ENCODE assay signal across 27 mouse cellular contexts in the genomic region with DNA sequence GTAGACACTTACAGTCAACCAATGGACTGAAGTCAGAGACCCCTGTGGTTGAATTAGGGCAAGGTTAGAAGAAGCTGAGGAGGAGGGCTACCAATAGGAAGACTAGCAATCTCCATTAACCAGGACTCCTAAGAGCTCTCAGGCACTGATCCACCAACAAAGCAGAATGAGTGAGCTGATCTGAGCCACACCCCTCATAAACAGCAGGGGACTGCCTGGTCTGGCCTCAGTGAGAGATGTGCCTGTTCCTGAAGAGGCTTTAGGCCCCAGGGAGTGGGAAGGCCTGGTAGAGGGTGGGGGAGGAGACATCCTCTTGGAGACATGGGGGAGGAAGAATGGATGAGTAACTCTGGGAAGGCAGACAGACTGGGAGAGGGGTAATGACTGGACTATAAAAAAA.
A peak's percentile ranks its signal among the peaks of the same experiment; 100 is the strongest.
DNase-seq lines count a peak whose midpoint lies in the region; ATAC-seq and TF ChIP-seq lines count a peak whose summit lies in the region.
"Had no signal": no experiment of that assay in that cellular context is flagged by ENCODE, and none has a peak within 500 bp of the region (broad histone marks: within the 10 kb centered on the region; RNA-seq: fewer than 3 reads in every experiment).

No protein-coding gene starts in this region.

- no peak overlapping the region for H3K9ac ChIP-seq in ES-Bruce4 (ENCODE audit: low read depth, poor library complexity, severe bottlenecking)
- no peak overlapping the region for H3K9ac ChIP-seq in forebrain, embryonic 12.5 days
- H3K9ac ChIP-seq: embryonic facial prominence, embryonic 12.5 days; embryonic facial prominence, embryonic 15.5 days; forebrain, postnatal 0 days; hindbrain, embryonic 15.5 days had no signal

- no peak for ATAC-seq in forebrain, embryonic 12.5 days (ENCODE audit: low FRiP score)
- ATAC-seq: forebrain, embryonic 14.5 days; forebrain, postnatal 0 days; intestine, postnatal 0 days; Patski had no signal

- no peak overlapping the region for H3K27ac ChIP-seq in ES-Bruce4 (ENCODE audit: insufficient read depth, low read length)
- H3K27ac ChIP-seq in forebrain, embryonic 12.5 days = no peak overlapping the region
- H3K27ac ChIP-seq: embryonic facial prominence, embryonic 12.5 days; embryonic facial prominence, embryonic 15.5 days; gastrocnemius, adult 2 months; hindbrain, embryonic 10.5 days; hindbrain, embryonic 15.5 days had no signal

- intact Hi-C loops in heart, postnatal 10 days (cut with DNase I) = no loop called here

- H3K9me3 ChIP-seq in ES-Bruce4 (replicated peaks; ENCODE audit: control insufficient read depth, insufficient read depth, low read length, poor library complexity, severe bottlenecking) = no peaks in the 10 kb centered on the region
- no peaks in the 10 kb centered on the region for H3K9me3 ChIP-seq in forebrain, embryonic 12.5 days
- H3K9me3 ChIP-seq: embryonic facial prominence, embryonic 12.5 days; embryonic facial prominence, embryonic 15.5 days; hindbrain, embryonic 10.5 days; hindbrain, embryonic 15.5 days had no signal

- TF ChIP-seq EP300 in ES-Bruce4 (IDR thresholded peaks at IDR 0.05; ENCODE audit: insufficient read depth, low read depth, low read length) = 0 out of 2 replicates have a peak, but pooled peaks have one; percentile 9

- TF ChIP-seq CTCF in ES-Bruce4 (IDR thresholded peaks at IDR 0.05; ENCODE audit: low read depth, low read length) = no peak

- TF ChIP-seq POLR2A in ES-Bruce4 (IDR thresholded peaks at IDR 0.05; ENCODE audit: insufficient read depth, low read length) = no peak

- no peaks in the 10 kb centered on the region for H3K4me1 ChIP-seq in ES-Bruce4 (ENCODE audit: control insufficient read depth, insufficient read depth, low read length)
- no peaks in the 10 kb centered on the region for H3K4me1 ChIP-seq in forebrain, embryonic 12.5 days
- H3K4me1 ChIP-seq: embryonic facial prominence, embryonic 12.5 days; embryonic facial prominence, embryonic 15.5 days; hindbrain, embryonic 10.5 days; hindbrain, embryonic 15.5 days had no signal

- H3K36me3 ChIP-seq in ES-Bruce4 (ENCODE audit: control insufficient read depth, insufficient read depth, low read length, poor library complexity, severe bottlenecking) = no peaks in the 10 kb centered on the region
- no peaks in the 10 kb centered on the region for H3K36me3 ChIP-seq in forebrain, embryonic 12.5 days (replicated peaks)
- H3K36me3 ChIP-seq: embryonic facial prominence, embryonic 12.5 days; embryonic facial prominence, embryonic 15.5 days; hindbrain, embryonic 10.5 days; hindbrain, embryonic 15.5 days had no signal

- H3K27me3 ChIP-seq in ES-Bruce4 (ENCODE audit: control insufficient read depth, insufficient read depth, low read length, poor library complexity, severe bottlenecking) = no peaks in the 10 kb centered on the region
- H3K27me3 ChIP-seq in forebrain, embryonic 12.5 days = no peaks in the 10 kb centered on the region
- H3K27me3 ChIP-seq: embryonic facial prominence, embryonic 12.5 days; embryonic facial prominence, embryonic 15.5 days; hindbrain, embryonic 15.5 days; Patski had no signal

- peak; percentile 40 for DNase-seq in 3T3-L1 (ENCODE audit: low read depth, low spot score)
- peak; percentile 35 for DNase-seq in Muller cell, postnatal 12 days (ENCODE audit: inconsistent ontology term)
- peak; percentile 82 for DNase-seq in ZHBTc4 (ENCODE audit: low read depth, low spot score)
- DNase-seq in heart, postnatal 10 days = no peak
- no peak for DNase-seq in lung, adult 18-20 months
- DNase-seq: adrenal gland, postnatal 10 days; adrenal gland, postnatal 36 days; cerebellum, adult 2 months; cerebellum, adult 9-11 months; cerebellum, postnatal 25 days; forebrain, postnatal 0 days; gastrocnemius, adult 2 months; gastrocnemius, postnatal 14 days; heart, adult 11 months; heart, postnatal 36 days; kidney, adult 2 months had no signal

- H3K4me3 ChIP-seq in ES-Bruce4 (ENCODE audit: low read depth, low read length) = no peak overlapping the region
- no peak overlapping the region for H3K4me3 ChIP-seq in forebrain, embryonic 12.5 days (replicated peaks)
- H3K4me3 ChIP-seq: embryonic facial prominence, embryonic 12.5 days; embryonic facial prominence, embryonic 15.5 days; erythroblast, embryonic 14.5 days; gastrocnemius, adult 2 months; hindbrain, embryonic 10.5 days; hindbrain, embryonic 15.5 days had no signal

- H3K4me2 ChIP-seq in forebrain, embryonic 12.5 days = no peak overlapping the region
- H3K4me2 ChIP-seq: embryonic facial prominence, embryonic 12.5 days; embryonic facial prominence, embryonic 15.5 days; heart, embryonic 11.5 days; hindbrain, embryonic 15.5 days had no signal

Comparison
In these comparisons a context has a peak if more than half of its experiments do, and no peak if none do; other contexts are left out.
1. DNase-seq: peak in 3T3-L1 (single experiment), Muller cell, postnatal 12 days (single experiment) and ZHBTc4 (single experiment); none in heart, postnatal 10 days (0 of 2) and lung, adult 18-20 months (0 of 2).